Comparison of ENCODE assay signal across 26 mouse cellular contexts in the genomic region with DNA sequence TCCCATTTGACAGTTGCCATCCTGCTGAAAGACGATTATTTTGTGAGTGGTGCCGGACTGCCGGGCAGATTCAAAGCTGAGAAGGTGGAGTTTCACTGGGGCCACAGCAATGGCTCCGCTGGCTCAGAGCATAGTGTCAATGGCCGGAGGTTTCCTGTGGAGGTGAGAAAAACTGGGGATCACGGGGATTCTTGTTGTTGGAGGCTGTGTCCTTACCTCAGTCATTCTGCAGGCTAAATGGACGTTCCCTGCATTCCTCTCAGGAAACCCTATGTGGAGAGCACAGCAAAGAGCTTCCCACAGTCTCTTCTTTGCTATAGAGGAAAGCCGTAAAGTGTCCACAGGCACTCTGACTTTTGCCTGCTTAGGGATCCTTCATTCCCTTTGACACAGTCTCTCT.
DNase-seq lines count a peak whose midpoint lies in the region; ATAC-seq and TF ChIP-seq lines count a peak whose summit lies in the region.
"Had no signal": no experiment of that assay in that cellular context is flagged by ENCODE, and none has a peak within 500 bp of the region (broad histone marks: within the 10 kb centered on the region; RNA-seq: fewer than 3 reads in every experiment).

No protein-coding gene starts in this region.

- peaks cover 5% of the 10 kb centered on the region; the same call in 1 of the 2 replicates for H3K4me1 ChIP-seq in forebrain, postnatal 0 days (ENCODE audit: insufficient read depth)
- H3K4me1 ChIP-seq: embryonic facial prominence, embryonic 15.5 days had no signal

- peak; percentile 66 for DNase-seq in heart, adult 11 months
- no peak for DNase-seq in heart, postnatal 36 days
- DNase-seq in ES-CJ7 (ENCODE audit: low read depth, low spot score) (peak; percentile 46), ZHBTc4 (ENCODE audit: low read depth, low spot score) (peak; percentile 81)
- DNase-seq in forebrain, postnatal 0 days = no peak
- no peak for DNase-seq in layer of hippocampus, adult 11-12 months (ENCODE audit: low spot score)
- DNase-seq: adrenal gland, adult 2 months; adrenal gland, postnatal 10 days; adrenal gland, postnatal 25 days; B cell, adult 2 months; cerebellum, adult 11 months; cerebellum, adult 18-20 months; cerebellum, adult 8-10 months; cerebellum, adult 9-11 months; cerebellum, postnatal 14 days; cerebellum, postnatal 36 days; embryo, embryonic 11 days had no signal

- no peak for TF ChIP-seq CTCF in forebrain, postnatal 0 days (IDR thresholded peaks at IDR 0.05; ENCODE audit: low read depth)

- intact Hi-C loops in heart, postnatal 36 days (cut with DNase I) = no loop called here

- 92% methylated on average over 8 of the region's 8 CpGs for WGBS in forebrain, postnatal 0 days

- no peak overlapping the region for H3K9ac ChIP-seq in forebrain, postnatal 0 days
- H3K9ac ChIP-seq: embryonic facial prominence, embryonic 13.5 days; embryonic facial prominence, embryonic 15.5 days; forebrain, embryonic 12.5 days had no signal

- peaks cover 5% of the 10 kb centered on the region for H3K27me3 ChIP-seq in forebrain, postnatal 0 days (ENCODE audit: insufficient read depth, low read length)
- H3K27me3 ChIP-seq: CH12.LX; embryonic facial prominence, embryonic 13.5 days; embryonic facial prominence, embryonic 15.5 days had no signal

- H3K36me3 ChIP-seq in forebrain, postnatal 0 days (ENCODE audit: insufficient read depth) = no peaks in the 10 kb centered on the region
- H3K36me3 ChIP-seq: embryonic facial prominence, embryonic 15.5 days; forebrain, embryonic 10.5 days; forebrain, embryonic 12.5 days had no signal

- no peak overlapping the region for H3K4me3 ChIP-seq in forebrain, postnatal 0 days (ENCODE audit: low read depth, low read length)
- H3K4me3 ChIP-seq: embryonic facial prominence, embryonic 13.5 days; embryonic facial prominence, embryonic 15.5 days; erythroblast, embryonic 14.5 days; forebrain, embryonic 10.5 days; forebrain, embryonic 12.5 days had no signal

- H3K9me3 ChIP-seq in forebrain, postnatal 0 days (ENCODE audit: low read length) = no peaks in the 10 kb centered on the region
- H3K9me3 ChIP-seq: embryonic facial prominence, embryonic 13.5 days; embryonic facial prominence, embryonic 15.5 days; forebrain, embryonic 10.5 days; forebrain, embryonic 12.5 days had no signal

- ATAC-seq in forebrain, postnatal 0 days = no peak
- ATAC-seq: CD4-positive, CD25-positive, alpha-beta regulatory T cell, adult 4 months; forebrain, embryonic 14.5 days; forebrain, embryonic 16.5 days had no signal

- H3K27ac ChIP-seq in forebrain, postnatal 0 days (ENCODE audit: low read depth, low read length) = no peak overlapping the region
- H3K27ac ChIP-seq: embryonic facial prominence, embryonic 13.5 days; embryonic facial prominence, embryonic 15.5 days; forebrain, embryonic 10.5 days; forebrain, embryonic 12.5 days had no signal

- no peak overlapping the region for H3K4me2 ChIP-seq in forebrain, postnatal 0 days (ENCODE audit: low read depth)
- H3K4me2 ChIP-seq: embryonic facial prominence, embryonic 13.5 days; embryonic facial prominence, embryonic 15.5 days; forebrain, embryonic 12.5 days had no signal

Comparison
In these comparisons a context has a peak if more than half of its experiments do, and no peak if none do; other contexts are left out.
1. DNase-seq: peak in heart, adult 11 months (single experiment), ES-CJ7 (single experiment) and ZHBTc4 (single experiment); none in heart, postnatal 36 days (0 of 2), forebrain, postnatal 0 days (single experiment) and layer of hippocampus, adult 11-12 months (single experiment).